Mouse (Mus musculus): ENCODE data around the gene P4hb.

DNA sequence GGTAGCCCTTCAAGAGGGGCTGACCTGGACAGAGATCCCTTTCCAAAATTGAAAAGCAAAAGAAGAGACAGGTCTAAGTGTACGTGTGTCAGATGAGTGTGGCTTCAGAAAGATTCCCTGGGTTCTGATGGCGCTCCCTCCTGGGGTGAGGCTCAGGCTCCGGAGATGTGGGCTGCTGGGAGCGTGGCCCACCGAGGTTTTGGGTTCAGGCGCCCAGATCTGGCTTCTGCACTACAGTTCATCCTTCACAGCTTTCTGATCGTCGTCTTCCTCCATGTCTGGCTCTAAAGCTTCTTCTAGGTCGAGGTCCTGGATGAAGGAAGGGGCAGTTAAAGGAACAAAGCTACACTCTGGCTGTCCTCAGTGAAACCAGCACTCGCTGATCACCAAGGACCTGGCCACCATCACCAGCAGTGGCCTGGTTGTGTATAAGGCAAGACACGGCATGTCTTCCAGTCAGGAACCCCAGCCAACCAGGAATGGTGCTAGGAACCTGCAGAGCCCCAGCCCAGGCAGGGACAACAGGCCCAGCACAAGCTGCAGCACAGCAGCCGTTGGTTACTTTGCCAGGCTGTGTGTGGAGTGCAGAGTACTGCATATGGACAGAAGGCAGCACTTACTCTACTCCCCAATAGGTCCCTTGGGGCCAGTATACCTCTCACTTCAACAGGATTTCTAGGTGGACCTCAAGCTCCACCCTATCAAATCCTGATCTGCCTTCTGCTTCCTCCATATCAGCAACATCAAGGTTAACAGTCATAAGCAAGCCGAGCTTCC lies 11.9 kb downstream of the P4hb start:
- TF ChIP-seq MYOG (IDR thresholded peaks at IDR 0.05; ENCODE audit: control insufficient read depth, extremely low read depth, insufficient read length) = no peak
- TF ChIP-seq CTCF (IDR thresholded peaks at IDR 0.05; ENCODE audit: control insufficient read depth, insufficient read depth, insufficient read length) = no peak

Measured in C2C12 (cell line).